Mouse (Mus musculus): ENCODE measurements around the gene Apoa2.

The Apoa2 gene

GRCm38 (mm10) chr1:171224857-171225256 lies at the start of gene Apoa2:
Gene Apoa2, plus strand, starts transcription at chr1:171225054.
- ATAC-seq (ENCODE audit: insufficient number of reproducible peaks, low FRiP score, low TSS enrichment): no peak

- no peak for ATAC-seq (ENCODE audit: insufficient number of reproducible peaks, low FRiP score, low TSS enrichment)
These were observed 45.2 kb upstream of the Apoa2 start for GRCm38 (mm10) chr1:171179487-171180171.

- ATAC-seq (ENCODE audit: insufficient number of reproducible peaks, low FRiP score, low TSS enrichment): no peak
These were observed 41.8 kb upstream of the Apoa2 start for GRCm38 (mm10) chr1:171183025-171183424.

GRCm38 (mm10) chr1:171183620-171184019 lies 41.2 kb upstream of the Apoa2 start:
- ATAC-seq (ENCODE audit: insufficient number of reproducible peaks, low FRiP score, low TSS enrichment): no peak

GRCm38 (mm10) chr1:171184314-171184713 lies 40.5 kb upstream of the Apoa2 start:
- ATAC-seq (ENCODE audit: insufficient number of reproducible peaks, low FRiP score, low TSS enrichment): no peak

GRCm38 (mm10) chr1:171185655-171186054 lies 39.2 kb upstream of the Apoa2 start:
- ATAC-seq (ENCODE audit: insufficient number of reproducible peaks, low FRiP score, low TSS enrichment): no peak

GRCm38 (mm10) chr1:171187851-171188700 lies 36.8 kb upstream of the Apoa2 start:
- ATAC-seq (ENCODE audit: insufficient number of reproducible peaks, low FRiP score, low TSS enrichment): no peak

- ATAC-seq (ENCODE audit: insufficient number of reproducible peaks, low FRiP score, low TSS enrichment): no peak
These were observed 35.8 kb upstream of the Apoa2 start for GRCm38 (mm10) chr1:171189046-171189445.

- ATAC-seq (ENCODE audit: insufficient number of reproducible peaks, low FRiP score, low TSS enrichment): no peak
These were observed 35.3 kb upstream of the Apoa2 start for GRCm38 (mm10) chr1:171189476-171190114.

GRCm38 (mm10) chr1:171190832-171191231 lies 34.0 kb upstream of the Apoa2 start:
- ATAC-seq (ENCODE audit: insufficient number of reproducible peaks, low FRiP score, low TSS enrichment): no peak

- no peak for ATAC-seq (ENCODE audit: insufficient number of reproducible peaks, low FRiP score, low TSS enrichment)
These were observed 32.6 kb upstream of the Apoa2 start for GRCm38 (mm10) chr1:171192283-171192682.

- no peak for ATAC-seq (ENCODE audit: insufficient number of reproducible peaks, low FRiP score, low TSS enrichment)
These were observed 31.6 kb upstream of the Apoa2 start for GRCm38 (mm10) chr1:171193093-171193840.

GRCm38 (mm10) chr1:171193911-171194830 lies 30.7 kb upstream of the Apoa2 start:
- no peak for ATAC-seq (ENCODE audit: insufficient number of reproducible peaks, low FRiP score, low TSS enrichment)

- ATAC-seq (ENCODE audit: insufficient number of reproducible peaks, low FRiP score, low TSS enrichment): no peak
These were observed 29.6 kb upstream of the Apoa2 start for GRCm38 (mm10) chr1:171195046-171195822.

GRCm38 (mm10) chr1:171195887-171196397 lies 28.9 kb upstream of the Apoa2 start, which contains the start of gene Pcp4l1:
Gene Pcp4l1, minus strand, starts transcription at chr1:171196268.
- peak; percentile 88 for ATAC-seq (ENCODE audit: insufficient number of reproducible peaks, low FRiP score, low TSS enrichment)

- no peak for ATAC-seq (ENCODE audit: insufficient number of reproducible peaks, low FRiP score, low TSS enrichment)
These were observed 25.3 kb upstream of the Apoa2 start for GRCm38 (mm10) chr1:171199532-171199931.

- no peak for ATAC-seq (ENCODE audit: insufficient number of reproducible peaks, low FRiP score, low TSS enrichment)
These were observed 24.1 kb upstream of the Apoa2 start for GRCm38 (mm10) chr1:171200769-171201168.

- no peak for ATAC-seq (ENCODE audit: insufficient number of reproducible peaks, low FRiP score, low TSS enrichment)
These were observed 21.2 kb upstream of the Apoa2 start for GRCm38 (mm10) chr1:171203471-171204248.

All from cerebellum, adult (tissue).